17 mouse cellular contexts compared by ENCODE assay signal in genomic region chr5:129971491-129971890, GRCm38 (mm10). TPM values are rescaled to one million over a fixed set of nuclear protein-coding genes. Genes with fewer than 3 reads are reported as not detected.
DNase-seq lines count a peak whose midpoint lies in the region; ATAC-seq lines count a peak whose summit lies in the region.
"Had no signal": no experiment of that assay in that cellular context is flagged by ENCODE, and none has a peak within 500 bp of the region (broad histone marks: within the 10 kb centered on the region; RNA-seq: fewer than 3 reads in every experiment).

No protein-coding gene starts in this region.

- no peak overlapping the region for H3K27ac ChIP-seq in kidney, embryonic 16.5 days (ENCODE audit: low read length)
- H3K27ac ChIP-seq: embryonic facial prominence, embryonic 10.5 days; hindbrain, embryonic 14.5 days; limb, embryonic 15.5 days had no signal

- DNase-seq in kidney, adult 11 months = peak; percentile 14
- DNase-seq in urinary bladder, postnatal 14 days (ENCODE audit: low spot score) = peak; percentile 46
- DNase-seq in urinary bladder, adult 2 months (ENCODE audit: low spot score) = no peak
- peak; percentile 22 for DNase-seq in fibroblast of lung, adult 2 months (ENCODE audit: low read depth)
- no peak for DNase-seq in adipocyte (ENCODE audit: low spot score)
- DNase-seq: adrenal gland, postnatal 25 days; cerebellum, adult 2 months; heart, postnatal 14 days; layer of hippocampus, postnatal 36 days; right cerebral cortex, postnatal 14 days had no signal

- no peaks in the 10 kb centered on the region for H3K9me3 ChIP-seq in kidney, embryonic 16.5 days (ENCODE audit: low read length)
- H3K9me3 ChIP-seq: embryonic facial prominence, embryonic 10.5 days; limb, embryonic 15.5 days had no signal

- 0 out of 2 replicates have a peak, but pooled peaks cover 2% of the 10 kb centered on the region for H3K36me3 ChIP-seq in kidney, embryonic 16.5 days (ENCODE audit: insufficient read depth, low read length)

- H3K4me2 ChIP-seq in kidney, embryonic 16.5 days (replicated peaks; ENCODE audit: low read depth, low read length) = no peak overlapping the region
- H3K4me2 ChIP-seq: hindbrain, embryonic 14.5 days; limb, embryonic 15.5 days had no signal

- no peak for ATAC-seq in kidney, embryonic 16.5 days (ENCODE audit: low FRiP score, low TSS enrichment)
- ATAC-seq in erythroid progenitor cell, adult 5-6 weeks (replicated peaks; ENCODE audit: low FRiP score, poor library complexity, severe bottlenecking) = no peak
- ATAC-seq: forebrain, embryonic 16.5 days; intestine, embryonic 16.5 days had no signal

- H3K27me3 ChIP-seq in kidney, embryonic 16.5 days (ENCODE audit: insufficient read depth, low read length) = no peaks in the 10 kb centered on the region
- H3K27me3 ChIP-seq: limb, embryonic 15.5 days had no signal

- no peaks in the 10 kb centered on the region for H3K4me1 ChIP-seq in kidney, embryonic 16.5 days (ENCODE audit: insufficient read depth, low read length)
- H3K4me1 ChIP-seq: embryonic facial prominence, embryonic 10.5 days; limb, embryonic 15.5 days had no signal

- no peak overlapping the region for H3K9ac ChIP-seq in kidney, embryonic 16.5 days (replicated peaks; ENCODE audit: low read length)
- H3K9ac ChIP-seq: hindbrain, embryonic 14.5 days; limb, embryonic 15.5 days had no signal

- no peak overlapping the region for H3K4me3 ChIP-seq in kidney, embryonic 16.5 days (ENCODE audit: low read length)
- H3K4me3 ChIP-seq: embryonic facial prominence, embryonic 10.5 days; limb, embryonic 15.5 days had no signal

- 79% methylated on average over 4 of the region's 4 CpGs for WGBS in kidney, embryonic 16.5 days

RNA-seq across cellular contexts. Expression of gene Vkorc1l1, which starts 29.7 kb away (rescaled TPM):
- 20.4 and 22.3 TPM in 2 replicates for polyA plus RNA-seq in kidney, embryonic 16.5 days (2015; fragmentation: Nextera tagmentation; extraction: Ambion mirVana)
- polyA plus RNA-seq in urinary bladder, adult 2 months (2012; rRNA removed) = 19.1 and 20.7 TPM in 2 replicates
- 54.4 and 69.6 TPM in 2 replicates for total RNA-seq in erythroid progenitor cell, adult 5-6 weeks (2015; ENCODE audit: low replicate concordance)
- total RNA-seq in erythroid progenitor cell, adult 5-6 weeks (2017; ENCODE audit: low replicate concordance) = 37.9 and 60.2 TPM in 2 replicates

RNA-seq across cellular contexts. Expression of gene Gusb, which starts 31.4 kb away (rescaled TPM):
- polyA plus RNA-seq in kidney, embryonic 16.5 days (2015; fragmentation: Nextera tagmentation; extraction: Ambion mirVana) = 55.0 and 59.4 TPM in 2 replicates
- 42.0 and 43.1 TPM in 2 replicates for polyA plus RNA-seq in urinary bladder, adult 2 months (2012; rRNA removed)
- total RNA-seq in erythroid progenitor cell, adult 5-6 weeks (2015; ENCODE audit: low replicate concordance) = 24.9 and 27.2 TPM in 2 replicates
- total RNA-seq in erythroid progenitor cell, adult 5-6 weeks (2017; ENCODE audit: low replicate concordance) = 5.4 and 15.1 TPM in 2 replicates

RNA-seq across cellular contexts. Expression of gene Asl, which starts 57.6 kb away (rescaled TPM):
- 59.2 and 73.9 TPM in 2 replicates for polyA plus RNA-seq in kidney, embryonic 16.5 days (2015; fragmentation: Nextera tagmentation; extraction: Ambion mirVana)
- 20.1 and 20.8 TPM in 2 replicates for polyA plus RNA-seq in urinary bladder, adult 2 months (2012; rRNA removed)
- 8.6 and 10.9 TPM in 2 replicates for total RNA-seq in erythroid progenitor cell, adult 5-6 weeks (2015; ENCODE audit: low replicate concordance)
- 1.8 TPM in 1 of 2 replicates, not detected in the other for total RNA-seq in erythroid progenitor cell, adult 5-6 weeks (2017; ENCODE audit: low replicate concordance)

RNA-seq across cellular contexts. Expression of gene Crcp, which starts 57.6 kb away (rescaled TPM):
- 43.7 and 46.2 TPM in 2 replicates for polyA plus RNA-seq in kidney, embryonic 16.5 days (2015; fragmentation: Nextera tagmentation; extraction: Ambion mirVana)
- 26.6 and 28.6 TPM in 2 replicates for polyA plus RNA-seq in urinary bladder, adult 2 months (2012; rRNA removed)
- total RNA-seq in erythroid progenitor cell, adult 5-6 weeks (2015; ENCODE audit: low replicate concordance) = 15.1 and 31.4 TPM in 2 replicates
- total RNA-seq in erythroid progenitor cell, adult 5-6 weeks (2017; ENCODE audit: low replicate concordance) = 17.2 and 18.1 TPM in 2 replicates

Comparison
In these comparisons a context has a peak if more than half of its experiments do, and no peak if none do; other contexts are left out.
1. DNase-seq: peak in kidney, adult 11 months (single experiment), urinary bladder, postnatal 14 days (single experiment) and fibroblast of lung, adult 2 months (single experiment); none in urinary bladder, adult 2 months (single experiment) and adipocyte (single experiment).